Mouse (Mus musculus) midbrain, embryonic 16.5 days (tissue): ENCODE measurements around the gene Cdc42. TPM values are rescaled to one million over a fixed set of nuclear protein-coding genes. Genes with fewer than 3 reads are reported as not detected.

Experiments
- ATAC-seq: fragments of 200-750 bp; cut with Nextera tagmentation; 2 replicates; pipeline ENCODE4 v1.8.0; 2017; ENCODE audit warnings: moderate TSS enrichment
- H3K27ac ChIP-seq: fragments of 300-500 bp; sonication (generic); 2 replicates; pipeline ENCODE4 v1.5.1; 2014; ENCODE audit warnings: mild to moderate bottlenecking, low read length, mixed read lengths
- H3K27me3 ChIP-seq: fragments of 300-500 bp; sonication (generic); 2 replicates; pipeline ENCODE4 v1.6.1; 2014; ENCODE audit warnings: low read depth, low read length, mixed read lengths; ENCODE audit not compliant: control insufficient read depth, insufficient read depth
- H3K36me3 ChIP-seq: fragments of 300-500 bp; sonication (generic); 2 replicates; pipeline ENCODE4 v1.6.1; 2014; ENCODE audit warnings: mild to moderate bottlenecking, low read length, moderate library complexity, mixed read lengths; ENCODE audit not compliant: control insufficient read depth, insufficient read depth
- H3K4me1 ChIP-seq: fragments of 300-500 bp; sonication (generic); 2 replicates; pipeline ENCODE4 v1.6.1; 2014; ENCODE audit warnings: mild to moderate bottlenecking, low read length, mixed read lengths; ENCODE audit not compliant: control insufficient read depth, insufficient read depth
- H3K4me2 ChIP-seq: fragments of 300-500 bp; sonication (generic); 2 replicates; pipeline ENCODE4 v1.6.1; 2014; ENCODE audit warnings: mild to moderate bottlenecking, low read length, mixed read lengths
- H3K4me3 ChIP-seq: fragments of 300-500 bp; sonication (generic); 2 replicates; pipeline ENCODE4 v1.5.1; 2014; ENCODE audit warnings: low read depth, mild to moderate bottlenecking, low read length, moderate library complexity, mixed read lengths
- H3K9ac ChIP-seq: fragments of 300-500 bp; sonication (generic); 2 replicates; pipeline ENCODE4 v1.6.1; 2014; ENCODE audit warnings: low read depth, low read length, mixed read lengths
- H3K9me3 ChIP-seq: fragments of 300-500 bp; sonication (generic); replicated peaks from 2 replicates; pipeline ENCODE4 v1.6.1; 2014; ENCODE audit warnings: mild to moderate bottlenecking, low read length, mixed read lengths; ENCODE audit not compliant: control insufficient read depth, poor library complexity, severe bottlenecking
- WGBS: fragments of 180-500 bp; shearing (Covaris S2); extraction: QIAGEN DNeasy Blood & Tissue Kit; methylation state at CpG from one replicate; pipeline ENCODE4 v1.1.7; 2014; 5-methylcytosine and 5-hydroxymethylcytosine counted together
- polyA plus RNA-seq: library from polyadenylated mRNA; unstranded; fragments of >200 nt; fragmentation: Nextera tagmentation; extraction: Ambion mirVana; gene quantifications from 2 replicates; pipeline ENCODE4 v1.2.1, GENCODE M21; 2015

Gene Cdc42
- polyA plus RNA-seq, 1 experiment from 2014 or later: 1,095 TPM

GRCm38 (mm10) chr4:137388059-137388794 lies 30.7 kb upstream of the Cdc42 start:
- H3K9ac ChIP-seq: peak overlapping the region; percentile 76
- no peaks in the 10 kb centered on the region for H3K36me3 ChIP-seq
- H3K4me1 ChIP-seq: peaks cover 6% of the 10 kb centered on the region
- ATAC-seq: peak; percentile 96
- peak overlapping the region; percentile 68 for H3K4me3 ChIP-seq
- WGBS: under 1% methylated on average over 46 of the region's 46 CpGs
- peak overlapping the region; percentile 54 for H3K4me2 ChIP-seq
- no peaks in the 10 kb centered on the region for H3K27me3 ChIP-seq
- no peaks in the 10 kb centered on the region; the same call in 1 of the 2 replicates for H3K9me3 ChIP-seq
- H3K27ac ChIP-seq: peak overlapping the region; percentile 83

- Histone ChIP-seq H3K4me3 (peak overlapping the region; percentile 68), H3K9me3 (no peaks in the 10 kb centered on the region; the same call in 1 of the 2 replicates), H3K4me1 (peaks cover 6% of the 10 kb centered on the region), H3K4me2 (peak overlapping the region; percentile 54), H3K36me3 (no peaks in the 10 kb centered on the region), H3K27ac (peak overlapping the region; percentile 83), H3K27me3 (no peaks in the 10 kb centered on the region), H3K9ac (peak overlapping the region; percentile 76)
- no peak for ATAC-seq
- under 1% methylated on average over 20 of the region's 20 CpGs for WGBS
These were observed 30.1 kb upstream of the Cdc42 start for GRCm38 (mm10) chr4:137387482-137388058.

- Histone ChIP-seq H3K27me3 (no peaks in the 10 kb centered on the region; the same call in 1 of the 2 replicates), H3K4me2 (peak overlapping the region; percentile 18; the same call in 1 of the 2 replicates), H3K4me1 (peaks cover 2% of the 10 kb centered on the region; the same call in 1 of the 2 replicates), H3K4me3 (no peak overlapping the region), H3K36me3 (no peaks in the 10 kb centered on the region), H3K9me3 (no peaks in the 10 kb centered on the region), H3K9ac (no peak overlapping the region), H3K27ac (no peak overlapping the region)
- WGBS: 41% methylated on average over 14 of the region's 16 CpGs
- no peak for ATAC-seq
These were observed 23.4 kb upstream of the Cdc42 start for GRCm38 (mm10) chr4:137380702-137381605.

- H3K9ac ChIP-seq: no peak overlapping the region
- no peaks in the 10 kb centered on the region for H3K9me3 ChIP-seq
- ATAC-seq: no peak
- H3K27ac ChIP-seq: no peak overlapping the region
- H3K27me3 ChIP-seq: no peaks in the 10 kb centered on the region; the same call in 1 of the 2 replicates
- peaks cover 2% of the 10 kb centered on the region; the same call in 1 of the 2 replicates for H3K4me1 ChIP-seq
- no peak overlapping the region for H3K4me3 ChIP-seq
- H3K36me3 ChIP-seq: no peaks in the 10 kb centered on the region
- WGBS: 91% methylated on average over 10 of the region's 10 CpGs
- no peak overlapping the region for H3K4me2 ChIP-seq
These were observed 22.3 kb upstream of the Cdc42 start for GRCm38 (mm10) chr4:137379713-137380255.

- H3K9me3 ChIP-seq: no peaks in the 10 kb centered on the region
- no peaks in the 10 kb centered on the region for H3K36me3 ChIP-seq
- no peak overlapping the region for H3K27ac ChIP-seq
- no peak overlapping the region for H3K9ac ChIP-seq
- H3K27me3 ChIP-seq: no peaks in the 10 kb centered on the region; the same call in 1 of the 2 replicates
- peaks cover 2% of the 10 kb centered on the region; the same call in 1 of the 2 replicates for H3K4me1 ChIP-seq
- no peak overlapping the region for H3K4me3 ChIP-seq
- no peak for ATAC-seq
- WGBS: 88% methylated on average over 3 of the region's 3 CpGs
- H3K4me2 ChIP-seq: no peak overlapping the region
These were observed 21.6 kb upstream of the Cdc42 start for GRCm38 (mm10) chr4:137379085-137379484.

- H3K9me3 ChIP-seq: no peaks in the 10 kb centered on the region
- 82% methylated on average over 4 of the region's 4 CpGs for WGBS
- peaks cover 2% of the 10 kb centered on the region; the same call in 1 of the 2 replicates for H3K4me1 ChIP-seq
- no peak overlapping the region for H3K27ac ChIP-seq
- H3K9ac ChIP-seq: no peak overlapping the region
- H3K4me3 ChIP-seq: no peak overlapping the region
- no peaks in the 10 kb centered on the region for H3K36me3 ChIP-seq
- no peak overlapping the region for H3K4me2 ChIP-seq
- ATAC-seq: no peak
- H3K27me3 ChIP-seq: no peaks in the 10 kb centered on the region; the same call in 1 of the 2 replicates
These were observed 20.2 kb upstream of the Cdc42 start for GRCm38 (mm10) chr4:137377526-137378304.

- Histone ChIP-seq H3K4me2 (no peak overlapping the region), H3K27me3 (no peaks in the 10 kb centered on the region; the same call in 1 of the 2 replicates)
These were observed 19.3 kb upstream of the Cdc42 start for GRCm38 (mm10) chr4:137376778-137377177.

More at GRCm38 (mm10) chr4:137376778-137377177, 19.3 kb upstream of the Cdc42 start:
- Histone ChIP-seq H3K36me3 (no peaks in the 10 kb centered on the region), H3K4me3 (no peak overlapping the region), H3K9ac (no peak overlapping the region), H3K4me1 (peaks cover 2% of the 10 kb centered on the region; the same call in 1 of the 2 replicates), H3K27ac (no peak overlapping the region), H3K9me3 (no peaks in the 10 kb centered on the region)
- no peak for ATAC-seq
- WGBS: 75% methylated on average over 2 of the region's 2 CpGs
